Mouse (Mus musculus): ENCODE measurements around the gene Usp35.

Usp35 gene

DNA sequence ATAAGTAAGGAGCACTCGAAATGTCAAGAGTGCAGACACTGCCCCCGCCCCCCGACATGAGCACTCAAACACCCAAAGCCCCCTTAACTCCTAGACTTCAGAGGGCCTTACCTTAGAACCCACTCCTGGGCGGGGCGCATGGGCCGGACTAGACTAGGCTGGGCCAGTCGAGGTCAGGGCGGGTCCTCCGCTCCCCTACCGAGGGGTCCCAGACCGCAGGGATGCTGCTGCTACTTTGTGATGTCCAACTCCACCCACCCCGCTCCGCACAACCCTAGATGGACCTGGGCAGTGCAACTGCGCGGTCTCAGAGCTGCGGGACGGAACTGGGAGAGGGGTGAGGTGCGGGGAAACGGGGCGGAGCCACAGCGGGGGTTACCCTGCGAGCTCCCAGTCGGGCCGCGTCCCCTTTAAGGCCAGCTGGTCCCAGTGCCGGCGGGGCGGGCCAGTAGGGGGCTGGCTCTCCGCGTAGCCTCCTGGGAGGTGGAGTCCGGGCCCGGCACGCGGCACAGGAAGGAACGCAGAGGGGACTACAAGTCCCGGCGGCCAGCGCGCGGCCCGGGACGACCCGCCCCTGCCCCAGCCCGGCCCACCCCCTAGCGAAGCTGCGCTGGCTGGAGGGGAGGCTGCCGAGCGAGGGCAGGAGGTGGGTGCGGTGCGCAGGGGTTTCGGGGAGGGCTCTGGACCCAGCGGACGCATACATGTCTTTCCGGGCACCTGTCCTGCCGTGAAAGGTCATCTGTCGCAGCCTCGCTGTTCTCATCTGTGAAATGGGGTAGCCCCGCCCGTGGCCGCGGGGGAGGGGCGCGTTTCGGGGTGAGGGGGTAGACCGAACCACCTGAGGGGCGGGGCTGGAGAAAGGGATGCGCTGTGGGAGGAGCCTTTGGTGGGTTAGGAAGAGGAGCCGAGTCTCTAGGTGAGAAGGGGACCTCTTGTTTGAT, at the start of gene Usp35, which contains the start of gene Kctd21:
Gene Usp35, minus strand, starts transcription at position 295 of the 941 bp plus-strand sequence.
Gene Kctd21, plus strand, starts transcription at position 602 of the 941 bp plus-strand sequence.
- peak; percentile 92 to 94 for DNase-seq (ENCODE audit: low spot score in 2 of 2)

DNA sequence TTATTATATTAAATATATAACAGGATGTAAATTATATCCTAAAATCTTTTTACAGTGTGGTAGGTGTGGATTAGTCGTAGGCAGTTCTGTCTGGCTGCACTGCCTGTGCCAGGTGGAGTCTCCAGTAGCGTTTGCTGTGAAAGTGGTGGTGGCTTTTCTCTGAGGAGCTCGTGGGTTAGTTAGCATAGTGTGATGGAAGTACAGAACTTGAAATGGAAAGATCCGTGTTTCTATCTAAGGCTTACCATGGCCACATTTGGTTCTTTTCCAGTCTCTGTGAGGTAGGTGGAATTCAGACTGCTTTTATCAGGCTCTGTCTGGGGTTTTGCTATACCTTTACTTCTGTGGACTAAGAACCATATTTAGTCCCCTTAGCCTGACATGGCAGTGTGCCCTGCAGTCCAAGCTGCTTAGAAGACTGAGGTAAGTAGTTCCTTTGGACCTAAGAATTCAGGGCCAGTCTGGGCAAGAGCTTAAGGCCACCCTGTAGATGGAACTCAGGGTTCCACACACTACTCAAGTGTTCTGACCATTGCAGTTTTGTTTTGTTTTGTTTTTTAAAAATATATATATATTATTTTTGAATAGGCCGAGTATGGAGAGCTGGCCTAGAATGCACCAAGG, 48.8 kb upstream of the Usp35 start:
- no peak for DNase-seq (ENCODE audit: low spot score in 2 of 2)

DNA sequence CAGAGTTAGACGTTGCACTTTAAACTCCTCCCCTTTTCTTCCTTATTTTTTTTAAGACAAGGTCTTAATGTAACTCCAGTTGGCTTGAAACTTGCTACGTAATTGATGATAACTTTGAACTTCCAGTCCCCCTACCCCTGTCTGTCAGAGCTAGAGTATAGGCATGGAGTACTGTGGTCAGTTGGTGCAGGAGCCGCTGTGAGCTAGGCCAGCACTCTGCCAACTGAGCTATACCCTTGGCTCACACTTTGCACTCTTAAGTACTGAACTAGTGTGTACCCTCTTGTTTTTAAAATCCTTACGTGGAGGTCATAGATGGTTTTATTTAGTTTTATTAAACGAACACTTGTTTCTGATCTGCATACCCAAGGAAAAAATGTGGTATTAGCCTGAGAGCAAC, 47.5 kb upstream of the Usp35 start:
- DNase-seq (ENCODE audit: low spot score in 2 of 2) = no peak

DNA sequence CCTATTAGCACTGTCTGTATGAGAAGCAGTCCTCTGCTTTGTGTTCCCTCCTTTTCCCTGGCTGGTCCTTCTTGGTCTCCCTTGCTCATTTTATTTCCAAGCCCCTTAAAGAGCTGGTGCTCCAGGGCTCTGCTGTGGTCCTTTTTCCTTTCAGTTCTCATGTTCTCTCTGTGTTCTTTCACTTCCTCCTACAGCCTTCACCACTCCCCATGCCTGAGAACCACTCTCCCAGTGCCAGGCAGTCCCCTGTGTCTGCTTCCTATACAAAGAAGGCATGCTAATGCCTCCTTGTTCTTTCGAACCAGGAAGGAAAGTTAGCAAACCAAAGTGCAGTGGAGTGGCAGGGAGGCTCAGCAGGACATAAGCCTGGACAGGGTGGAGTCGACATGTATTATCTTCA, 44.1 kb upstream of the Usp35 start:
- DNase-seq (ENCODE audit: low spot score in 2 of 2) = no peak

DNA sequence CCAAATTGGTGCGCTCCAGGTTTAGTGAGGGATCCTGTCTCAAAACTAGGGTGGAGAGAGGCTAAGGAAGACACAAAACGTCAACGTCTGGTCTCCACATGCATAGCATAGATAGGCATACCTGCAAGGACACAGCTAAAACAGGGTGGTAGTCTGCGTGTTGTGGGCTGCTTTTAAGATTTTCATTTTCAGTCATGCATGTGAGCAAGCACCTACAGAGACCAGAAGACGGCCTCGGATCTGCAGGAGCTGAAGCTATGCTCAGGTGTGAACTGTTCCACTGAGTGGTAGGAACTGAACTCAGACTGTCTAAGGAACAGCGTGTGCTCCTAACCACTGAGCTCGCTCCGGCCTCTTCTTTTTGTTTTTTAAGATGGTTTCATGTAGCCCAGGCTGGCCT, 43.3 kb upstream of the Usp35 start:
- DNase-seq (ENCODE audit: low spot score in 2 of 2) = no peak

DNA sequence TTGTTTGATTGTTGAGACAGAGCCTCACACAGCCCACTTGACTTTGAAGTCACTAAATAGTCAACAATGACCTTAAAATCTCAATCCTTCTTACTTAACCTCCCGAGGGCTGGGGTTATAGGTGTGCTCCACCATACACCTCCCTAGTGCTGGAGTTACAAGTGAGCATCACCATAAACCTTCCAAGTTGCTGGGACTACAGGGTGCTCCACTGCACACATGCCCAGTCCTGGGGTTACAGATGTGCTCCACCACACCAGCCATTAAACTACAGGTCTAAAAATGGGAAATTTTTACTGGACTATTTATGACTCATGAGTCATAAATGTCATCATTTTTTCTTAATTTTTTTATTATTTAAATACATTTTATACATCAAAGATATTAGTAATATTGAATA, 34.1 kb upstream of the Usp35 start:
- DNase-seq (ENCODE audit: low spot score in 2 of 2) = no peak

DNA sequence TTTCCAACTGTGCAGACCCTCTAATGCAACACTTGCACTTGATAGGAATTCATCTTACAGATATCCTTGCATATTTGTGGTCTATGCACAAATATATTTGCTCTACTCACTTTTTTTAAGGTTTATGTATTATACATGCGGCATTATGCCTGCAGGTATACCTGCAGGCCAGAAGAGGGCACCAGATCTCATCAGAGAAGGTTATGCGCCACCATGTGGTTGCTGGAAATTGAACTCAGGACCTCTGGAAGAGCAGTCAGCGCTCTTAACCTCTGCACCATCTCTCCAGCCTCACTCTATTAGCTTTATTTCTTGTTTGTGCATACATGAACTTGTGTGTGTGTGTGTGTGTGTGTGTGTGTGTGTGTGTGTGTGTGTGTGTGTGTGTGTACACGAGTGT, 29.6 kb upstream of the Usp35 start:
- no peak for DNase-seq (ENCODE audit: low spot score in 2 of 2)

DNA sequence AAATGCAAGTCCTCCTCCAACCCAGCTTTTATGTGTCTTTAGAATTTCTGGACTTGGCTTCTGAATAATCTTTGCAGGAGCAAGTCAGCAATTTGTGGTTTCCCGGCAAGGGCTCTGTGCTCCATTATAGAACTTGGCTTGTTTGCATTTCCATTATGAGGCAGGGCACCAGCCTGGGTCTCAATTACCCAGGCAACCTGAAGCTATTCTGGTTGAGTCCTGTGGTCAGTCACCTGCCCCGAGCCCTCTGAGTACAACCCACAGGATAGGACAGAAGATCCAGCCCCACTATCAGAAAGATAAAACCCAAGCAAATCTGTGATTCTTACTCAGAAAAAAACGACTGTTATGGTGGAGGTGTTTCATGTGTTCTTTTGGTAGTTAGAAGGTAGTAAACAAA, 29.1 kb upstream of the Usp35 start:
- no peak for DNase-seq (ENCODE audit: low spot score in 2 of 2)

DNA sequence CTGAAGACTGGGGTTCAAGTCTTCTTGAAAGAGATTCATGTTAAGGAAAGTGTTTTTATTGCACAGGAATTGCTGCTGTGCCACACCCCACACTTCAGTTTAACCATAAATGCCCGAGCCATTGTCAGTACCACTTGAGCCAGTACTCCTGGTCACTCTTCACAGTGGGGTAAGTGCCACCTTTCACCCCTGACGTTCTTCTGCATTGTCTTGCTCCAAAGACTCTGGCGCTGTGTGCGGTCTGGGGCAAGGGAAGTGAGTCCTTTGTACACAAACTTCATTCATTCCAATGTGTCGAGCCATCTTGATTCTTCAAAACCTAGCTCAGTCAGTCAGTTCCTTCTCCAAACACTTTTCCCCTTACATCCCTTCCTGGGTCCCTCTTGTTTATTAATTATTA, 28.3 kb upstream of the Usp35 start:
- no peak for DNase-seq (ENCODE audit: low spot score in 2 of 2)

DNA sequence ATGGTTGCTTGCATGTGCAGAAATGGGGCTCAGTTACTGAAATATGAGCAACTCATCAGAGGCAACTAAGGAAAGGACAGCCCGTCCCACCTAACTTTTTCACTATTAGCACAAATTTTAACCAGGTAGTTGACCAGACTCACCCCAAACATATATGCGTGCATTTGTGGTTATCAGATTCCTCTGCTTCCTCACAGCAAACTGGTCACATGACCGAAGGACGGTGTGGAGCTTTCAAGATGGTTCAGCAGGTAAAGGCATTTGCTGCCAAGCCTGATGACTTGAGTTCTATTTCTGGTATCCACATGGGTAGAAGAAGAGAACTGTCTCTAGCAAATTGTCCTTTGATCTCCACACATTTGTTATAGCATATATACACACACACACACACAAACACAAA, 26.5 kb upstream of the Usp35 start:
- DNase-seq (ENCODE audit: low spot score in 2 of 2) = no peak

DNA sequence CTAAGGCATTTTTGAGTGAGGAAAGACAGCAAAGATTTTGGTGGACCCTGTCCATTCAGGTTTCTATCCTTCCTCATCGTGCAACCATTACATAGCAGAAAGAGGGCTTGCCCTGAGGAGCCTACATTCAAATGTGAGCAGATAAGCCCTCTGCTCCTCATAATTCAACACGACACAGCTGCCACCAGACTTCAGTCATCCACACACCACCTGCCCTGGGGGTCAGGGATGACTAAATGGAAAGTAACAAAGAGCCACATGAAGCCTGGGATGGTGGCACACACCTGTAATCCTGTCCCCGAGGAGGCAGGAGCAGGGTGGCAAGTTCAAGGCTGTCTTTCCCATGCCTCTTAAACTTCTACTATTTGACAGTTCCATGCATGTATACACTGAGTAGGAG, 26.0 kb upstream of the Usp35 start:
- no peak for DNase-seq (ENCODE audit: low spot score in 2 of 2)

DNA sequence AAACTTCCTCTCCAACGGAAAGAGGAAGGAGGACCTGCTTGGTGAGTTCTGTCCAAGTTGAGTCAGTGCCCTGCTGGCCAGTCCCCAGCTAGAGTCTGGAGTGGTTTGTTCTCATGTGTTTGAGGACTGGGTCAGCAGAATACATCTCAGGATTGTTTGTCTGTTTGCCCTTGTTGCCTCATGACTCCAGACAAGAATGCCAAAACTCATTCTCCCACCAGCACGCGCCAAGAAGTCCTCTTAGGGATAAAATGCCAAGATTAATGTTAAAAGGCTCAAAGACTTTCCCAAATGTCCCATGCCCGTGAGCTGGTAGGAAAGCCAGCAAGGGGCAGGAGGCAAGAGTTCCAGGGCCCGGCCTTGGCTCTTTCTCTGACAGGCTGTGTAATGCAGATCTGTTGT, 25.1 kb upstream of the Usp35 start:
- peak; percentile 76 to 81 for DNase-seq (ENCODE audit: low spot score in 2 of 2)

DNA sequence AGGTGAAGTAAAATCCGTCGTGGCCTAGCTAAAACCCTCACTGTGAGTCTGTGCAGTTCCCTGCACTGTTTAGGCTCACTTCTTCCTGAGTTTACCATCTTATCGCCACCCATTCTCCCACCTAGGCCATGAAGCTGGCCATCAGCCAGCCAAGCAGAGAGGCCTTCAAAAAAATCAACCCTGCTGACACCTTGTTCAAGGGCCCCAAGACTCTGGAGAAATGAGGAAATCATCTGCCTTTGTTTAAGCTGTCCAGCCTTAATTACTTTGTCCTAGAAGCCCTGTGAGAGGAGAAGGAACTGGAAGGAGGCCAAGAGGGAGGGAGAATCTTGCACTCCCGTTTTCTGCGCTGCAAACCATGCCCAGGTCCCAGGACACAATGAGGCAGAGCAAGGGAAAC, 24.4 kb upstream of the Usp35 start:
- DNase-seq (ENCODE audit: low spot score in 2 of 2) = no peak

DNA sequence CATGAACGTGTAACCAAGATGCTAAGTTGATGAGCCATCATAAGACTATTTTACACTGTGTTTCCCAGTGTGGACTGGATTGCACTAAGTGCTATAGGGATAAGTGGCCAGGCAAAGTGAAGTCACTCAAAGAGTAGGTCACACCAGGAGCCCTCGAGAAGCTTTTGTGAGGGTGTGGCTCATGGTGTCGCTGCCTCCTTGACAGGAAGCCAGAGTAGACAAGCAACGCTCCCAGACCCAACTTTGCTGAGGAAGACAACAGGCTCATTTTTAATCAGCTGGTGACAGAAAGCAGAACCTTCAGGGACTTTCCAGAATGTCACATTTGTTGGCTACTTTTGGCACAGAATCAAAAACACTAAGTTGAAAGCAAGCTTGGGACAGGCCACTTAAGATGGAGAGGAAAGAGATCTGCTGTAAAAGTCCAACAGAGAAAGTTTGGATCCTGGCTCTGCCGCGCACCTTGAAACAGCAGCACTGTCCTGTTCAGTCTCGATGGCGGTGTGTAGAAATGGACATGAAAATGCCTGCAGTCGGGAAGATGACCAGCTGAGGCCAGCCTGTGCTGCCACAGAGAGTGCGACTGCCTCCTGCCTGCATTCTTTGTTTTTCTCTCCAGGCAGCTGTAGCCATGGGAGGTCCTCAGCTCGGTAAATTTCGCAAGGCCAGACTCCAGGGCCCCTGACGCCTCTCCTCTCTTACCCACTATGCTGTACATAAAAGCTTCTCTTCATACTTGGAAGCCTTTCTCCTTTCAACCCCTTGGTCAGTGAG, 23.4 kb upstream of the Usp35 start:
- DNase-seq (ENCODE audit: low spot score in 2 of 2) = peak; percentile 56 to 62

DNA sequence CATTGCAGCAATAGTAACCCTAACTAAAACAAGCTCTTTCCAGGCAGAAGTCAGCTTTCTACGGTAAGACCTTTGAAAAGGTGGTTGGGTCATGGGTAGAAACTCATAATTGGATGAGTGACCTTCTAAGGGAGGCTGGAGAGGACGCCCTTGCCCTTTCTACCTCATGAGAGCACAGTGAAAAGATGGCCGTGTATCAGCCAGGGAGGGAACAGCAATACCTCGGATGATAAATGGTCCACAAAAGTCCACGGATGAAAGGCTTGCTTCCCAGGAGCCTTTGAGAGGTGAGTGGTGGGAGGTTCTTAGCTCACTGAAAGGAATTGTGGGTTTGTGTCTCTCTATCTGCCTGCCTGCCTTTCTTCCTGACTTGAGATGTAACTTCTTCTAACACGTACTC, 21.5 kb upstream of the Usp35 start:
- no peak for DNase-seq (ENCODE audit: low spot score in 2 of 2)

DNA sequence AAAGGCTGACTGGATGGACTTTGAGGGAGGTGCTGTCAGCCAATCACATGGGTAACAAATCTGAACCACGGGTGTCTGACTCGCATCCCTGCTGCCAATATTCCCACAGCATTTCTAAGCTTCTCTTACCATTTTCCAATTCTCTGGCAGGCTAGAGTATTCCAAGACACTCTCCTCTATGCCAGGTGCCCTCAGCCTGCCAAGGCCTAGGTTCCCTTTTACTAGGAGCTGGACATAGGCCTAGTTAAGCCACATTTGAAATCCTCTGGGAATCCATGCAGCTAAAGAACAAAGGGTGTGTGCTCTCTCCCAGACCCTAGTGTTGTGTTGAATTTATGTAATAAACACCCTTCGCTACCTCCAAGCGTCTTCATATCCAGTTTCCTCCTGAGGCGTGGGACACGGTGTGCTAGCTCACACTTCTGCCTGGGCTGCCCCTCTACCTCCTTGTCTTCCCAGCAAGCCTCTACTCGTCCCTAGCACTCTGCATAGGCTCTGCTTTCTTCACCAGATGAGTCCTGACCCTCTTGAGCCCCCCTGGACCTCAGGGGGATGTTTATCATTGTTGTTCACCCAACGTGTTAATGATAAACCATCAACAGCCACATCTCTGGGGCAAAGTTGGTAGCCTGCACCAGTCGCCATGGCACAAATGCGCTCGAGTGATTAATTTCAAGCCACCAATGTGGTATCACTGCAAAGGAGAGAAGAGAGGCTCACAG, 20.1 kb upstream of the Usp35 start:
- no peak for DNase-seq (ENCODE audit: low spot score in 2 of 2)

DNA sequence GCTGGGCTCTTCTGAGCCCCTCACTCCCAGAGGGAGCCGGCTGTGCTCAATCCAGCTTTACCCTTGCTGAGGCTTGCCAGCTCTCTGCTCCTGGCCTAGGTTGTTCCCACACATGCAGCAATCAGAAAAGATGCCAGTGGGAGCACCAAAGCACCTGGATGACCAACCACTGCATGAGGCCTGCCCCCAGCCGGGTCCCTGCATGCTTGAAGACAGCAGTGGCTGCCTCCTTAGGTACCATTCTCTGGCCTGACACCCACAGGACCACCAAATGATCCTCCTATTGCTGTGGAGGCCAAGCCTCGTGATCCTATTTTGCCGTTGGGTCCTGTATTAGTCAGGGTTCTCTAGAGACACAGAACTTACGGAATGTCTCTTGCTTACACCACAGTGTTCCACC, 19.1 kb upstream of the Usp35 start:
- DNase-seq (ENCODE audit: low spot score in 2 of 2) = no peak

DNA sequence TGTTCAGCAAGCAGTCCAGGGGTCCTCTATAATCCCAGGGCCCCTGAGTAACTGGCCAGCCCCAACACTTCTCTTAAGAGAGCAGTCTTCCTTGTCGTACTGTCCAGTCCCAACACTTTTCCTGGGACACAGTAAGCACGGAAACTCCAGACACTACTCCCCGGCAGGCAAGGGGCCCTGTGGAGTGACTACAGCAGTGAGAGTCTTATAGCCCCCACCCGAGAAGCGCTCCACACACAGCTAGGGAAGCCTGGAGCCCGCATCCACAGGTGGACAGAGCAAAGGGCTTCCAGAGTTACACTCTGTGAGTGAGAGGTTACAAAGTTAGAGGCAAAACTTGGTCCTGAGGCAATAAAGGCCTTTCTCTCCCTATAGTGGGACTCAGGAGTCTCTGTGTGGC, 17.6 kb upstream of the Usp35 start:
- DNase-seq (ENCODE audit: low spot score in 2 of 2) = no peak

DNA sequence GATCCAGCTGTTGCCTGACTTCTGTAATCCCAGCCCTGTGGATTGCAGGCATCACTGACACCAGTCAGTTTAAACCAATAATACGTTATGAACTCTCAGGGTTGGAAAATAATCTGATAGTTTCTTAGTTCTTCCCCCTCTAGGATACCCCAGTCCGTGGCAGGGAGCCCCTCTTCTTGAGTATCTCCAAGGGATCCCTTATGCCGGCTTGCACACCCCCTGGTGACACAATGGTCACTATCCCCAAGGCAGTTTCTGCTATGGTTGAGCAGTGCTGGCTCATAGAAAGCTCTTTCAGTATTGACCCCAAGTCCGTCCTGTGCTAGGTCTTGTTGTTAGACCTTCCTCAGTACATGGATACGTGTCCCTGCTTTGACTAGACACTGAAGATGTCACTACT, 17.0 kb upstream of the Usp35 start:
- DNase-seq (ENCODE audit: low spot score in 2 of 2) = no peak

DNA sequence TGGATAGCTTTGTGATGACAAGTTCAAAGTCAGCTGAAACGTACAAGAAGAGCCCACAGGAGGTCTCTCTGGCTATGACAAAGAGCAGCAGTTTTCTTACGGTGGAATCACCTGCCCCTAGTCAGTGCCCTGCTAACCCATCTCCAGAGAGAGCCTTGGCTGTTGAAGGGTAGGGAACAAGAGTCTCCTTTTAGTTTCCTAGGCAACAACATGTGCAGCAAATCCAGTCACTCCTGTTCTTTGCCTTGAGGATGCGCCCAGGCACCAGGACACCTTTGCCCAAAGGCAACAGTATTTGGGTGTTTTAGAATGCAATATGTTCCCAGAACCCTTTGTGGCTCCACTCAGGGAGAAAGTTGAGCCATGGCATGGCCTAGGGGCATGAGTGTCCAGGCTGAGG, 16.5 kb upstream of the Usp35 start:
- DNase-seq (ENCODE audit: low spot score in 2 of 2) = no peak

DNA sequence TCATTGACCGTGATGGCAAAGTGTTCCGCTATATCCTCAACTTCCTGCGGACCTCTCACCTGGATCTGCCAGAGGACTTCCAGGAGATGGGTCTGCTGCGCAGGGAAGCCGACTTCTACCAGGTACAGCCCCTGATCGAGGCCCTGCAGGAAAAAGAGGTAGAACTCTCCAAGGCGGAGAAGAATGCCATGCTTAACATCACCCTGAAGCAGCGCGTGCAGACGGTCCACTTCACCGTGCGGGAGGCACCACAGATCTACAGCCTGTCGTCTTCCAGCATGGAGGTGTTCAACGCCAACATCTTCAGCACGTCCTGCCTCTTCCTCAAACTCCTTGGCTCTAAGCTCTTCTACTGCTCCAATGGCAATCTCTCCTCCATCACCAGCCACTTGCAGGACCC, 15.6 kb upstream of the Usp35 start:
- DNase-seq (ENCODE audit: low spot score in 2 of 2) = no peak

DNA sequence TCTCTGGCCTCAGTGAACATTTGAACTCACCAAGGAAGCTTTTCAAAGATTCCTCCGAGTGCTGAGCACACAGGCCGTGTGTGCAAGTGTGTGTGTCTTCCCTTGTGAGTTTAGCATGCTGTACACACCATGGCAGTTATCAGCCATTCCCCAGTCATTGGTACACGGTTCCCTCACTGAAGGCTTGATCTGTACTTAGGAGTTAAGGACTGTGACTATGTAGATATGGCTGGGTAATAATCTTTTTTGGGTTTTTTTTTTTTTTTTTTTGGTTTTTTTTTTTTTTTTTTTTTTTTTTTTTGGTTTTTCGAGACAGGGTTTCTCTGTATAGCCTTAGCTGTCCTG, 15.0 kb upstream of the Usp35 start:
- DNase-seq (ENCODE audit: low spot score in 2 of 2) = no peak

Measured in heart, adult 9 months (tissue).